Mouse (Mus musculus) ovary, postnatal 10 days (tissue): ENCODE results near the gene Tomm40.

Experiments used
- DNase-seq: peaks from one replicate; pipeline ENCODE4 v3.0.0; 2022; ENCODE audit warnings: low spot score

Gene Tomm40

GRCm38 (mm10) chr7:19704475-19704874 lies 10.8 kb downstream of the Tomm40 start:
- DNase-seq, result no peak

- no peak for DNase-seq
These were observed 12.2 kb downstream of the Tomm40 start for GRCm38 (mm10) chr7:19702859-19703555.

GRCm38 (mm10) chr7:19701069-19701761 lies 14.0 kb downstream of the Tomm40 start:
- no peak for DNase-seq

- no peak for DNase-seq
These were observed 14.8 kb downstream of the Tomm40 start for GRCm38 (mm10) chr7:19700299-19701068.

GRCm38 (mm10) chr7:19699827-19700148 lies 15.4 kb downstream of the Tomm40 start:
- no peak for DNase-seq

- no peak for DNase-seq
These were observed 16.1 kb downstream of the Tomm40 start, which contains the start of gene Apoe for GRCm38 (mm10) chr7:19698907-19699826. Gene Apoe, minus strand, starts transcription at chr7:19699188.

- DNase-seq, result no peak
These were observed 17.0 kb downstream of the Tomm40 start for GRCm38 (mm10) chr7:19697949-19698906.

GRCm38 (mm10) chr7:19696336-19696873 lies 18.8 kb downstream of the Tomm40 start:
- DNase-seq, result no peak

- DNase-seq, result no peak
These were observed 19.4 kb downstream of the Tomm40 start for GRCm38 (mm10) chr7:19695881-19696280.

GRCm38 (mm10) chr7:19695213-19695594 lies 20.0 kb downstream of the Tomm40 start:
- DNase-seq, result no peak

GRCm38 (mm10) chr7:19694336-19695212 lies 20.7 kb downstream of the Tomm40 start:
- DNase-seq, result no peak

GRCm38 (mm10) chr7:19693421-19693820 lies 21.8 kb downstream of the Tomm40 start:
- no peak for DNase-seq

- no peak for DNase-seq
These were observed 23.1 kb downstream of the Tomm40 start, which contains the start of gene Apoc1 for GRCm38 (mm10) chr7:19691873-19692865. Gene Apoc1, minus strand, starts transcription at chr7:19692660.

- DNase-seq, result no peak
These were observed 23.8 kb downstream of the Tomm40 start for GRCm38 (mm10) chr7:19691434-19691833.

- no peak for DNase-seq
These were observed 24.4 kb downstream of the Tomm40 start for GRCm38 (mm10) chr7:19690845-19691244.

- no peak for DNase-seq
These were observed 26.6 kb downstream of the Tomm40 start for GRCm38 (mm10) chr7:19688611-19689010.

- DNase-seq, result no peak
These were observed 27.1 kb downstream of the Tomm40 start for GRCm38 (mm10) chr7:19688101-19688500.
